Mouse (Mus musculus): Measurements from ENCODE around the gene Cldn14.

Gene Cldn14

DNA sequence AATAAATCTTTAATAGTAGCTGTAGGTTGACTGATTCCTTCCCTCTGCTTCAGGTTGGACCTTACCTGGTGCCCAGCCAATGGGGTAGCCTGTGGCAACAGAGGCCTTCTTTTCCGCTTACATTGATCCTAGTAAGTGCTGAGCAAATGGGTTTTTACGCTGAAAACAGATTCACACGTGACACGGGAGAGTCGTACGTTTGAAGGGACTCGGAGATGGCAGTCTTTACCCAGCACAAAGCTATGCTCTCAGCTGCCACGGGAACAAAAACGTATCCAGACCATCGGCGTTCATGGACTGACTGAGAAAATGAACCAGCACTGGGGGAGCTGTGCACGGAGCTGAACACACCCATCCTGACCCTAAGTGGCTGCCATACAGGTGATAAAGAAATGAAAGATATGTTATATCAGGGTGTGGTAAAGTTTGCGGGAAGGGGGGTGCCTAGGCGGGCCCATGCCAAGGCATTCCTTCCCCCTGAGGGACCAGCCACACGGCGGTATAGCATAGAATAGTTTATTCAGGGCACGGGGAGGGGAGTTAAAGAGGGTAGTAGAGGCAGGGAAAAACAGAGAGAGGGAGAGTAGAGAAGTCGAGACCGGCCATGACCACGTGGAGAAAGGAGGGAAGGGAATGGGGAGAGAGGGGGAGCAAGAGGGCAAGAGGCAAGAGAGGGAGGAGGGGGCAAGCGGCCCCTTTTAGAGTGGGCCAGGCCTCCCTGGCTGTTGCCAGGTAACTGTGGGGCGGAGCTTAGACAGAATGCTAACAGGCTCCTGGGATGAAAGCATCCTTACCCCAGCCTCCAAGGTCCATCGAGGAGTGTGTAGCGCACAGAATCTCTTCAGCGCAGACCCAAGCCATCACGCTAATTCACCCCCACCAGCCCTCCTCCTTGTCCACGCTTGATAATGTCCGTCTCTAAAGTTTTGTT is 97.6 kb downstream of the Cldn14 start:
- no peak for DNase-seq

DNA sequence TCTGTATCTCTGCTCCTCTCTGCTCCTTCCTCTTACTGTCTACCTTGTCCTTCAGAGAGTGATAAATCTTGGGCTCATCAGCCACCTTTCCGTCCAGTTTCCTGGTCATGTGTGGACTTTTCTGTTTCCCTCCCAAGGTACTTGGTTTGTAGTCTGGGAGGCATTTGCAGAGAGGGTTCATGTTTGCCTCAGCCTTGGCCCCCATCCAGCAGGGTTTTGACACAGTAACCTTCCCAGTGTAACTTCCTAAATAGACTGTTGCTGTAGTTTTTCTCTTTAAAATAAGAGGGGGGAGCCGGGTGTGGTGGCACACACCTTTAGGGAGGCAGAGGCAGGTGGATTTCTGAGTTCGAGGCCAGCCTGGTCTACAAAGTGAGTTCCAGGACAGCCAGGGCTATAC is 98.7 kb downstream of the Cldn14 start:
- no peak for DNase-seq

DNA sequence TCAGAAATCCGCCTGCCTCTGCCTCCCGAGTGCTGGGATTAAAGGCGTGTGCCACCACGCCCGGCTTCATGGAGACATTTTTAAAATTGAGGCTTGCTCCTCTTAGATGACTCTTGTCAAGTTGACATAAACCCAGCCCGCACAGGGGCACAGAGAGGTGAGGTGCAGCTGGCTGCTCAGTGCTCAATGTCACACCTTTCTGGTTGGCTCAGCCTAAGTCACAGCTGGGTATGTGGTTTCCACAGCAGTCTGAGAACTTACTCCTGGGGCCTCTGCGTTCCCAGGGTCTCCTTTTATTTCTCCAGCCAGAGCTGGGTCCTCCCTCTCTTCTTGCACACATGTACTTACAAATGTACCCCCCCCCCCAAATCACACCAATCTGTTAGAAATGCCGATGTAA is 100.4 kb downstream of the Cldn14 start:
- no peak for DNase-seq

DNA sequence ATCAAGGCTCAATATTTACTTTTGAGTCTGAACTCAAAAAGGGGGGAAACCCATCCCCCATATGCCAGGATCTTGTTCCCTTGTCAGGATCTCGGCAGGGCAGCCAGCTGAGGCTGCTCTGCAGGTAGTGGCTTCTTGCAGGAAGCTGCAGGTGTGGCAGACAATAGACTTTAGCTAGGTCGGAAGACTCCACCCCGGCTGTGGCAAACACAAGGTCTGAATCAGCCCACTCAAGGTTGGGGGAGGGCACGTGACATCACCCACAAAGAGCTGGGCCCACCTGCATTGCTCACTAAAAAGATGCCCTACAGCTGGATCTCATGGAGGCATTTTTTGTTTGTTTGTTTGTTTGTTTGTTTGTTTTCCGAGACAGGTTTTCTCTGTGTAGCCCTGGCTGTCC is 100.9 kb downstream of the Cldn14 start:
- DNase-seq: no peak

DNA sequence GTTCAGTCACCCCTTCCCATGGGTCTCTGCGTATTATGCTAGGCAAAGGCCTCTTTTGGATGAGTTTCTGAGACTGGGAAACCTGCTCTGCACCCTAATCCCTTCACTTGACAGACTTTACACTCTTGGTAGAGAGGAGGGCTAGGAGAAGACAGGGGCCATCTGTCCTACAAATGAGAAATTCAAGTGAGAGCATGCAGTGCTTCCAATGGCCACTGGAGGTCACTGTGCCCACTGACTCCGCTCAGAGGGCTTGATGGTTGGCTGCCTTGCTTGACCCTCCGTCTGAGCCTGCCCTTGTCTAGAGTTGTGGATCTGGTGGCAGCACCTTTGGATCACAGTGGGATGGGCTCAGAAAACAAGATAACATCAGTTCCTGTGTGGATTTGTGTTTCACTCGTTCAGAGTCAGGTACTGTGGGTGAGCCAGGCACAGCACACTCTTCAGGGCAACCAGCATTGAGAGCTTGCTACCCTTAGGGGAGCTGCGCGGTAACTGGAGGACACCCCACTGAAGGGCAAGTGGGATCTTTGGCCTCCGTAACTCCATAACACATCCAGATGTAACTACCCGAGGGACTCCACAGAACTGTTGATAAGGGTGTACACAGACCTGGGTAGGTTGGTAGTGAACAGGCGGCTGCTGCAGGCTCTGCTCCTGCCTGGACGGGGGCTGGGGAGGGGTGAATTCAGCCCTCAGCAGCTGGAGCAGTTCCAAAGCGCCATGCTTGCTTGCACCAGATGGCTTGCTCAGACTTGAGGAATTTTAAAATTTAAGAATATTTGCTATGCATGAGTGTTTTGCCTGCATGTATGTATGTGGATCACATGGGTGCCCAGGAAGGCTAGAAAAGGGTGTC is 102.3 kb downstream of the Cldn14 start:
- peak; percentile 31 for DNase-seq

DNA sequence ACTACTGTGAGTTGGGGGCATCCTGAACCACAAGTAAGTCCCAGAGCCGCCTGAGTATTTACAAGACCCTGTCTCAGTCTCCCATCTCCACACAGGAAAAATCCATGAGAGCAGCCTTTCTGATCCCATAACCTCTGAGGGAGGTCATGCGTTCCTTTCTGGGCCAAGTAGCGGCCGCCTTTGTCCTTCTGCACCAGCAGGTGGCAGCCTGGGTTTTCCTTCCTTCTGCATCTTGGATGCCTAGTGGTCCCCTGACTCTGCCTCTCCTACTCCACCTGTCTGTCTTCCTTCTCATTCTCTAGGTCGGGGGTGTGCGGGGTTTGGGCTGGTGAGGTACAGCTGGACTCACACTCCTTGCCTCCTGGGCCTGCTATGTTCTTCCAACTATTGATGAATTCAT is 105.6 kb downstream of the Cldn14 start:
- DNase-seq: no peak

DNA sequence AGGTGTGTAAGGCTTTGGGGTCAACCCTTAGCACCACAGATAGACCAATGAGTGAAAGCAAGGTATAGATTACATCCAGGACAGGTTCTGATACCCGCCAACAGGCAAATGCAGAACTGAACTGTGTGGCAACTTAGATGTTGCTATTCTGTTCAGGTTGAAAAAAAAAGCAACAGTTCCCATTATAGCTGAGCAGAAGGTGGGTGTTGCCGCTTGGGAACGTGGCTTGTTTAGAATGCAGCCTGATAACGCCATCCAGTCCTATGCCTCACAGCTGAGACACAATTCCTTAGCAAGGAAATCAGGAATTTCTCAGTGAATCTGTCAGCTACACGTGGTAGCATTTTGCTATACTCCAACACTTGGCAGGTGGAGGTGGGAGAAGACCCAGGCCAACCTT is 115.4 kb downstream of the Cldn14 start:
- no peak for DNase-seq

DNA sequence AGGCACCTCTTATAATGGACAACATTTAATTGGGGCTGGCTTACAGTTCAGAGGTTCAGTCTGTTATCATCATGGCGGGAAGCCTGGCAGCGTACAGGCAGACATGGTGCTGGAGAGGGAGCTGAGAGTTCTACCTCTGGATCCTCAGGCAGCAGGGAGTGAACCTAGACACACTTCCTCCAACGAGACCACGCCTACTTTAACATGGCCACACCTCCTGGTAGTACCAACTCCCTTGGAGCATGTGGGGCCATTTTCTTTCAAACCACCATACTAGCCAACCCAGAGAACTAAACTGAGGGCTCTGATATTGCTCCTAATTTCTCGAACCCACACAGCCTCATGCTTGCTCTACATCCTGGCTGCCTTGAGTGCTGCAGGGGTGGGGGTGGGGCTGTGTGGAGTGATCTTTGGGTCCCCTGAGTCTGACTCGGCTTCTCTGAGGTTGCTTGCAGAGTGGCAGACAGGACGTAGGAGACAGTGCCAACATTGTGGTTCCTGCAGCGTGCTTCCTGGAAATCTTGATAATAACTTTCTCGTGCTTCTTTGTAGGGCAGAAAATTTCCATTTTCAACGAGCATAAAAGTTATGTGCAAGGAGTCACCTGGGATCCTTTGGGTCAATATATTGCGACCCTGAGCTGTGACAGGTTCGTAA is 117.6 kb downstream of the Cldn14 start:
- DNase-seq: no peak

DNA sequence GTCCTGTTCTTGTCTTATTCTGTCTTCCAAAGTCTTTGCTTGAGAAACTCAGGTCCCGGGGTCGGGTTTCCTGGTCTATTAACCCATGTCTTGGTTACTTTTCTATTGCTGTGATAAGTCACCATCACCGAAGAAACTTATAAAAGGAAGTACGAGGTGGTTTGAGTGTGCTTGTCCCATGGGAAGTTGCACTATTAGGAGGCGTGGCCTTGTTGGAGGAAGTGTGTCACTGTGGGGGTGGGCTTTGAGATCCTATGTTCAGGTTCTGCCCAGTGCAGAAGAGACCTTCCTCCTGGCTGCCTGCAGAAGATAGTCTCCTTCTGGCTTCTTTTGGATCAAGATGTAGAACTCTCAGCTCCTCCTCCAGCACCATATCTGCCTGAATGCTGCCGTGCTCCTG is 120.2 kb downstream of the Cldn14 start:
- DNase-seq: no peak

DNA sequence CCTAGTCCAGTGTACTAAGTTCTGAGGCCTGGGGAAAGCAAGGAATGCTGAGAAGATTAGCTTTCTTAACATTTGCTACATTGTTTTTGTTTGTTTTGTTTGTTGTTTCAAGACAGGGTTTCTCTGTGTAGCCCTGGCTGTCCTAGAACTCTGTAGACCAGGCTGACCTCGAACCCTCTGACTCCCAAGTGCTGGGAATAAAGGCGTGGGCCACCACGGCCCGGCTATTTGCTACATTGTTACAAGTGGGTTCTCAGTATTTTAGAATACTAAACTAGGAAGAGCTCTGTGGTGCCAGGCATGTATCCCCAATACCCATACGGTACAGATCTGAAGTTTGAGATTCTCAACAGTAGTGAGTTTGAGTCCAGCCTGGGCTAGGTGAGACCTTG is 123.9 kb downstream of the Cldn14 start:
- DNase-seq: no peak

DNA sequence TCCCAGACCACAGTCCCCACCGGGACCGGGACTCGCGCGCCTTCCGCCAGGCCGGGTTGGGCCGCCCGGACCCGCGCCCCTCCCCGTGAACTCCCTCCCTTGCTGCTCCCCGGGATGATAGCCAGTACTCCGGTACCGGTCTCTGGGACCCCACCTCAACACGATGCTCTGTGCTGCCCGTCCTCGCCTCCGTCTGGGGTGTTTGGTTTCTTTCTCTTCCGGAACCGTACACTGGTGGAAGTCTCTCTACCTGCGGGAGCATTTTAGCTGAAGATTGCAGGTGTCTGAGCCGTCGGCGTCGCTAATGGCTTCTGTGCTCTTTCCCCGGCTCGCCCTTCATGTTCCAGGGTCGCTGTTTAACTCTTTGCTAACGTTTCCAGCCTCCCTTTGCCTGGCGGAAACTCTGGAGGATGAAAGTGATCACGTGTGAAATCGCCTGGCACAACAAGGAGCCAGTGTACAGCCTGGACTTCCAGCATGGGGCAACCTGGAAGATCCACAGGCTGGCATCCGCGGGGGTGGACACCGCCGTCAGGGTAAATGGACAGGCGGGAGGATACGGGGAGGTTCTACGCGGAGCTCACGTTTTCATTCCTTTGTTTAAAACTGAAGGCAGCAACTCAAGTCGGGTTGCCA is 124.4 kb downstream of the Cldn14 start:
- peak; percentile 41 for DNase-seq

DNA sequence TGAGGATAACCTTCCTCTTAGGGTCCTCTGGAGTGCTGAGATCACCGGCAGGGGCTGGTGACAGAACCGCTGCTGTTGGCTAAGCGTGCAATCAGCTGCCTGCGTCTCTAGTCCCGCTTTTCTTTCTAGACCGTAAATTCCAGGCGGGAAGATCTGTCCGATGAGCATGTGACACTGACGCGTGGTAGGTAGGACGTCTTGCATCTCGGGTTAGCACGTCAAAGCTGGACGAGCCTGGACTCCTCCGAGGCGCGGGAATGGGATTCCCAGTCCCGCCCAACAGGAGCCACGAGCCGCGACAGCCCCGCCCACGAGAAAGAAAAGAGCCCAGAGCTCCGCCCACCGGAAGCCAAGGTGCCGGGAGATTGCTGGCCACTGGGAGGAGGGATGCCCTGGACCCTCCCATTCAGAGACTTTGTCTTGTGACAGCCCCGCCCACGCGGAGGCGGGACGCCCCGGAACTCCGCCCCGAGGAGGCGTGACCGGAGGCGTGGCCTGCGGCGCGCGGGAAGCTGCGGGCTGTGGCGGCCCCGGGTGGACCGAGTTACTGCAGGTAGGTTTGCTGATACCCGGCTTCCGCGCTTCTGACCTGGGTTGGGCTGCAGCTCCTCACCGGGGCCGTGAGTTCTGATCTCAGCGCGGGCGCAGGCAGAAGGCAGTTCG is 125.1 kb downstream of the Cldn14 start, which contains the start of gene Chaf1b:
Chaf1b (plus strand) TSS at position 479 of the 663 bp plus-strand sequence.
- peak; percentile 95 for DNase-seq

DNA sequence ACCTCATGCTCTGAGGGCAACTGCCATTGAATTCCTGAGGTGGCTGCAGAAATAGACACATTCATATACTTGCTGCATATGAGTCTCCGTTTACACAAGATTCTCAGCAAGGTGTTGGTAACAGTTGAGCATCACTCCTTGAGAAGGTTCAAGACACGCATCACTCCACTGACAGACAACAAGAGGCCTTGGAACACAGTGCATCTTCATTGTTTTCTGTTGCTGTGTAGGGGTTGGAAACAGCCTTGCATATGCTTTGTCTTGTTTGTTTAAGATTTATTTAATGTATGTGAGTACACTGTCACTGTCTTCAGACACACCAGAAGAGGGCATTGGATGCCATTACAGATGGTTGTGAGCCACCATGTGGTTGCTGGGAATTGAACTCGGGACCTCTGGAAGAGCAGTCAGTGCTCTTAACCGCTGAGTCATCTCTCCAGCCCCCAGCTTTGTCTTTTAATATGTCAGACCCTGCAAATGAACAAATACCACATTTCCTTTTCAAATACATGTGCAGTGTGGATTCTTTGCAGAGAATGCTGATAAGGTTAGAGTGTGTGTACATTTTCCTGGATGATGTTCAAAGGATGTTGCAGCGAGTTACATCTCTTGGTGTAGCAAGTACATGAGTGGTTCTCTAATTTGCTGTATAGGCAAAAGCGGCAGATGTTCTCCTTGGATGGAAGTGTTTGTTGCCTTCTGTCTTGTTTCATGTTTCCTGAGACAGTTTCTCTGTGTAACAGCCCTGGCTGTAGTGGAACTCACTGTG is 130.8 kb downstream of the Cldn14 start:
- DNase-seq: no peak

DNA sequence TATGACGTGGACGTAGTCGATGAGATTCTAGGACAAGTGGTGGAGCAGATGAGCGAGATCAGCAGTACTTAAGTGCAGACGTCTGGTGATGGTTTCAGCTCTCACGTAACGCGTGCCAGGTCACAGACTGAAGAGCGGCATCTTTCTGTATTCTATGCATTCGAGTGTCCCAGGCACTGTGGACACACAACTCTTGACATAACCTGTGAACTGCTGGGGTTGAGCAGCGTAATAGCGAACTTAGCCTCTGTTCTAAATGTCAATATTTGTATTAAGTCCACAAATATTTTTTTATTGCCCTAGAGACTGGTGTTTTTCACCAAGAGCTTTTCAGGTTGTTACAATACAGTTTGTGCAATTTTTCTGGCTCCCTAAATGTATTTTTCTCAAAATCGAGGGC is 133.8 kb downstream of the Cldn14 start:
- no peak for DNase-seq
